9 mouse cellular contexts compared by ENCODE assay signal in genomic region chr10:89344491-89345195, GRCm38 (mm10). TPM values are rescaled to one million over a fixed set of nuclear protein-coding genes. Genes with fewer than 3 reads are reported as not detected.
DNase-seq lines count a peak whose midpoint lies in the region; ATAC-seq lines count a peak whose summit lies in the region.
"Had no signal": no experiment of that assay in that cellular context is flagged by ENCODE, and none has a peak within 500 bp of the region (broad histone marks: within the 10 kb centered on the region; RNA-seq: fewer than 3 reads in every experiment).

Ano4 (minus strand) TSS chr10:89344762.

- peaks cover 11% of the 10 kb centered on the region for H3K4me1 ChIP-seq in embryonic facial prominence, embryonic 15.5 days
- H3K4me1 ChIP-seq in heart, embryonic 14.5 days (ENCODE audit: control insufficient read depth in 2 of 2, insufficient read depth in 2 of 2, low read length in 2 of 2): peaks cover 8 to 28% of the 10 kb centered on the region in 2 experiments
- H3K4me1 ChIP-seq in kidney, embryonic 16.5 days (ENCODE audit: insufficient read depth, low read length): peaks cover 10% of the 10 kb centered on the region
- peaks cover 4% of the 10 kb centered on the region; the same call in 1 of the 2 replicates for H3K4me1 ChIP-seq in liver, embryonic 12.5 days

- WGBS in embryonic facial prominence, embryonic 15.5 days: under 1% methylated on average over 69 of the region's 70 CpGs
- under 1% methylated on average over 69 of the region's 70 CpGs for WGBS in heart, embryonic 14.5 days
- WGBS in kidney, embryonic 16.5 days: 1% methylated on average over 70 of the region's 70 CpGs
- 4% methylated on average over 69 of the region's 70 CpGs for WGBS in liver, embryonic 12.5 days (ENCODE audit: insufficient replicate concordance)

- DNase-seq in left cerebral cortex, adult 18-20 months (ENCODE audit: low spot score in 2 of 2): peak; percentile 43 to 58
- no peak for DNase-seq in left cerebral cortex, adult 11 months (ENCODE audit: low spot score)
- DNase-seq in ovary, postnatal 14 days (ENCODE audit: low spot score): peak; percentile 18
- DNase-seq in adipocyte (ENCODE audit: low spot score): no peak

- no peak within 1 kb of the TSS for H3K27ac ChIP-seq in embryonic facial prominence, embryonic 15.5 days (replicated peaks)
- peak within 1 kb of the TSS; percentile 78 for H3K27ac ChIP-seq in heart, embryonic 14.5 days (replicated peaks in 1 of 2; ENCODE audit: control insufficient read depth in 1 of 2, insufficient read depth in 1 of 2, low read depth in 2 of 2, low read length in 2 of 2)
- no peak within 1 kb of the TSS for H3K27ac ChIP-seq in kidney, embryonic 16.5 days (ENCODE audit: low read length)
- no peak within 1 kb of the TSS for H3K27ac ChIP-seq in liver, embryonic 12.5 days

- H3K27me3 ChIP-seq in embryonic facial prominence, embryonic 15.5 days: peaks cover 35% of the 10 kb centered on the region
- H3K27me3 ChIP-seq in heart, embryonic 14.5 days (ENCODE audit: control insufficient read depth, insufficient read depth, low read length): no peaks in the 10 kb centered on the region
- H3K27me3 ChIP-seq in kidney, embryonic 16.5 days (ENCODE audit: insufficient read depth, low read length): peaks cover 34% of the 10 kb centered on the region
- peaks cover 39% of the 10 kb centered on the region for H3K27me3 ChIP-seq in liver, embryonic 12.5 days (replicated peaks)
- H3K27me3 ChIP-seq: CH12.LX had no signal

- H3K9me3 ChIP-seq in embryonic facial prominence, embryonic 15.5 days (replicated peaks): no peaks in the 10 kb centered on the region
- no peaks in the 10 kb centered on the region for H3K9me3 ChIP-seq in heart, embryonic 14.5 days (ENCODE audit: control insufficient read depth, low read length)
- no peaks in the 10 kb centered on the region for H3K9me3 ChIP-seq in kidney, embryonic 16.5 days (ENCODE audit: low read length)
- H3K9me3 ChIP-seq in liver, embryonic 12.5 days (replicated peaks): no peaks in the 10 kb centered on the region

- no peaks in the 10 kb centered on the region for H3K36me3 ChIP-seq in embryonic facial prominence, embryonic 15.5 days
- H3K36me3 ChIP-seq in heart, embryonic 14.5 days (ENCODE audit: control insufficient read depth, insufficient read depth, low read length): no peaks in the 10 kb centered on the region
- no peaks in the 10 kb centered on the region for H3K36me3 ChIP-seq in kidney, embryonic 16.5 days (ENCODE audit: insufficient read depth, low read length)
- no peaks in the 10 kb centered on the region for H3K36me3 ChIP-seq in liver, embryonic 12.5 days

- H3K9ac ChIP-seq in embryonic facial prominence, embryonic 15.5 days: peak within 1 kb of the TSS; percentile 18; the same call in 1 of the 2 replicates
- peak within 1 kb of the TSS; percentile 81 for H3K9ac ChIP-seq in heart, embryonic 14.5 days (ENCODE audit: low read length)
- peak within 1 kb of the TSS; percentile 40 for H3K9ac ChIP-seq in kidney, embryonic 16.5 days (replicated peaks; ENCODE audit: low read length)
- no peak within 1 kb of the TSS for H3K9ac ChIP-seq in liver, embryonic 12.5 days

- peak within 1 kb of the TSS; percentile 52 for H3K4me3 ChIP-seq in embryonic facial prominence, embryonic 15.5 days (replicated peaks)
- H3K4me3 ChIP-seq in heart, embryonic 14.5 days (ENCODE audit: control insufficient read depth in 1 of 2, insufficient read depth in 1 of 2, low read depth in 1 of 2, low read length in 2 of 2): peak within 1 kb of the TSS; percentile 46 to 78
- peak within 1 kb of the TSS; percentile 60 for H3K4me3 ChIP-seq in kidney, embryonic 16.5 days (ENCODE audit: low read length)
- peak within 1 kb of the TSS; percentile 46 for H3K4me3 ChIP-seq in liver, embryonic 12.5 days

- H3K4me2 ChIP-seq in embryonic facial prominence, embryonic 15.5 days (replicated peaks): peak within 1 kb of the TSS; percentile 97
- H3K4me2 ChIP-seq in heart, embryonic 14.5 days (ENCODE audit: low read length): peak within 1 kb of the TSS; percentile 94
- H3K4me2 ChIP-seq in kidney, embryonic 16.5 days (replicated peaks; ENCODE audit: low read depth, low read length): peak within 1 kb of the TSS; percentile 73
- H3K4me2 ChIP-seq in liver, embryonic 12.5 days: peak within 1 kb of the TSS; percentile 69

- ATAC-seq in embryonic facial prominence, embryonic 15.5 days (ENCODE audit: insufficient number of reproducible peaks, low FRiP score, low TSS enrichment, low read depth): peak; percentile 51
- peak; percentile 77 for ATAC-seq in heart, embryonic 14.5 days (ENCODE audit: insufficient number of reproducible peaks, insufficient read depth, low FRiP score, low read depth)
- ATAC-seq in kidney, embryonic 16.5 days (ENCODE audit: low FRiP score, low TSS enrichment): peak; percentile 88
- 0 out of 2 replicates have a peak, but pooled peaks have one; percentile 30 for ATAC-seq in liver, embryonic 12.5 days

RNA-seq across cellular contexts. Expression of gene Ano4, which starts in this region (rescaled TPM):
- total RNA-seq in left cerebral cortex, adult 18-20 months (2021): 10 to 100 TPM; 18.3 to 19.1 TPM
- 0.63 and 0.65 TPM in 2 replicates for polyA plus RNA-seq in embryonic facial prominence, embryonic 15.5 days (2015; fragmentation: Nextera tagmentation; extraction: Ambion mirVana)
- polyA plus RNA-seq in heart, embryonic 14.5 days (2014; fragmentation: Nextera tagmentation; extraction: Ambion mirVana): 5.3 and 5.4 TPM in 2 replicates
- polyA plus RNA-seq in kidney, embryonic 16.5 days (2015; fragmentation: Nextera tagmentation; extraction: Ambion mirVana): 5.0 and 5.5 TPM in 2 replicates
- polyA plus RNA-seq in liver, embryonic 12.5 days (2016; fragmentation: Nextera tagmentation; extraction: Ambion mirVana): 0.24 and 0.42 TPM in 2 replicates
- total RNA-seq: CH12.LX had no signal

Comparison
In these comparisons a context has a peak if more than half of its experiments do, and no peak if none do; other contexts are left out.
1. DNase-seq: peak in left cerebral cortex, adult 18-20 months (2 of 2) and ovary, postnatal 14 days (single experiment); none in left cerebral cortex, adult 11 months (single experiment) and adipocyte (single experiment).
2. Peak in ATAC-seq, H3K4me3 ChIP-seq, H3K9ac ChIP-seq and H3K4me2 ChIP-seq in embryonic facial prominence, embryonic 15.5 days; RNA of the gene not detected or under 1 TPM.
3. Peak in ATAC-seq, H3K4me3 ChIP-seq and H3K4me2 ChIP-seq in liver, embryonic 12.5 days; RNA of the gene not detected or under 1 TPM.
4. ATAC-seq: peak in every context shown above with its lines; median percentile 88 in kidney, embryonic 16.5 days; 77 in heart, embryonic 14.5 days; 51 in embryonic facial prominence, embryonic 15.5 days; 30 in liver, embryonic 12.5 days.
5. H3K27ac ChIP-seq: peak in heart, embryonic 14.5 days (2 of 2); none in embryonic facial prominence, embryonic 15.5 days (single experiment), kidney, embryonic 16.5 days (single experiment) and liver, embryonic 12.5 days (single experiment).
6. Peak in every context shown above with its lines, with median percentiles within 50 percentile points of each other: H3K4me2 ChIP-seq and H3K4me3 ChIP-seq.